Mouse (Mus musculus) intestine, embryonic 16.5 days (tissue): ENCODE data around the gene Inip. TPM values are rescaled to one million over a fixed set of nuclear protein-coding genes. Genes with fewer than 3 reads are reported as not detected.
"Not testable (repeated sequence)": the region's sequence is repeated elsewhere in the genome, so short reads cannot be mapped to it uniquely, and the experiment has no call there.

Source experiments
- ATAC-seq: fragments of 200-750 bp; cut with Nextera tagmentation; 2 replicates; pipeline ENCODE4 v1.8.0; 2017; ENCODE audit warnings: moderate TSS enrichment, moderate library complexity
- H3K27ac ChIP-seq: fragments of 300-500 bp; sonication (generic); 2 replicates; pipeline ENCODE4 v1.5.1; 2014; ENCODE audit warnings: mild to moderate bottlenecking, low read length
- H3K27me3 ChIP-seq: fragments of 300-500 bp; sonication (generic); replicated peaks from 2 replicates; pipeline ENCODE4 v1.6.1; 2014; ENCODE audit warnings: low read length, control low read depth, mixed read lengths; ENCODE audit not compliant: control insufficient read depth, insufficient read depth
- H3K36me3 ChIP-seq: fragments of 300-500 bp; sonication (generic); 2 replicates; pipeline ENCODE4 v1.6.1; 2014; ENCODE audit warnings: low read length, control low read depth; ENCODE audit not compliant: control insufficient read depth, insufficient read depth
- H3K4me1 ChIP-seq: fragments of 300-500 bp; sonication (generic); 2 replicates; pipeline ENCODE4 v1.6.1; 2014; ENCODE audit warnings: low read length, control low read depth, mixed read lengths; ENCODE audit not compliant: control insufficient read depth, insufficient read depth
- H3K4me2 ChIP-seq: fragments of 300-500 bp; sonication (generic); 2 replicates; pipeline ENCODE4 v1.6.1; 2014; ENCODE audit warnings: low read depth, low read length, control low read depth
- H3K4me3 ChIP-seq: fragments of 300-500 bp; sonication (generic); 2 replicates; pipeline ENCODE4 v1.5.1; 2014; ENCODE audit warnings: mild to moderate bottlenecking, low read length
- H3K9ac ChIP-seq: fragments of 300-500 bp; sonication (generic); 2 replicates; pipeline ENCODE4 v1.6.1; 2014; ENCODE audit warnings: low read depth, low read length
- H3K9me3 ChIP-seq: fragments of 300-500 bp; sonication (generic); 2 replicates; pipeline ENCODE4 v1.6.1; 2016; ENCODE audit warnings: low read length, control low read depth; ENCODE audit not compliant: control insufficient read depth
- WGBS: fragments of 180-500 bp; shearing (Covaris S2); extraction: QIAGEN DNeasy Blood & Tissue Kit; methylation state at CpG from one replicate; pipeline ENCODE4 v1.1.7; 2014; 5-methylcytosine and 5-hydroxymethylcytosine counted together
- polyA plus RNA-seq: library from polyadenylated mRNA; unstranded; fragments of >200 nt; fragmentation: Nextera tagmentation; extraction: Ambion mirVana; gene quantifications from 2 replicates; pipeline ENCODE4 v1.2.1, GENCODE M21; 2015

Gene Inip
- polyA plus RNA-seq, 1 experiment from 2014 or later = 37.6 TPM

GRCm38 (mm10) chr4:59804754-59805153 is 3.4 kb upstream of the Inip start:
- Histone ChIP-seq H3K27ac (no peak overlapping the region), H3K9ac (0 out of 2 replicates have a peak overlapping the region, but pooled peaks have one; percentile 88), H3K36me3 (no peaks in the 10 kb centered on the region), H3K4me3 (peak overlapping the region; percentile 91; the same call in 1 of the 2 replicates), H3K9me3 (no peaks in the 10 kb centered on the region), H3K4me1 (0 out of 2 replicates have a peak, but pooled peaks cover 9% of the 10 kb centered on the region), H3K27me3 (no peaks in the 10 kb centered on the region), H3K4me2 (peak overlapping the region; percentile 95)
- ATAC-seq = no peak
- 84% methylated on average over 1 of the region's 1 CpGs for WGBS

- no peak overlapping the region for H3K27ac ChIP-seq
- ATAC-seq = no peak
- H3K36me3 ChIP-seq = no peaks in the 10 kb centered on the region
- H3K4me2 ChIP-seq = no peak overlapping the region
- no peak overlapping the region for H3K4me3 ChIP-seq
- H3K27me3 ChIP-seq = no peaks in the 10 kb centered on the region
- no peak overlapping the region for H3K9ac ChIP-seq
- 75% methylated on average over 5 of the region's 5 CpGs for WGBS
- 0 out of 2 replicates have a peak, but pooled peaks cover 9% of the 10 kb centered on the region for H3K4me1 ChIP-seq
- no peaks in the 10 kb centered on the region for H3K9me3 ChIP-seq
These were observed 2.0 kb upstream of the Inip start for GRCm38 (mm10) chr4:59803358-59803757.

GRCm38 (mm10) chr4:59802792-59803191 is 1.4 kb upstream of the Inip start:
- H3K4me2 ChIP-seq = no peak overlapping the region
- no peaks in the 10 kb centered on the region for H3K9me3 ChIP-seq
- H3K4me1 ChIP-seq = 0 out of 2 replicates have a peak, but pooled peaks cover 9% of the 10 kb centered on the region
- H3K27me3 ChIP-seq = no peaks in the 10 kb centered on the region
- whole genome bisulfite sequencing = 59% methylated on average over 4 of the region's 4 CpGs
- H3K36me3 ChIP-seq = no peaks in the 10 kb centered on the region
- no peak overlapping the region for H3K27ac ChIP-seq
- ATAC-seq = no peak
- no peak overlapping the region for H3K9ac ChIP-seq
- H3K4me3 ChIP-seq = no peak overlapping the region

GRCm38 (mm10) chr4:59802107-59802506 is 718 bp upstream of the Inip start:
- no peak for ATAC-seq
- WGBS = 87% methylated on average over 6 of the region's 6 CpGs

GRCm38 (mm10) chr4:59800181-59800580 is 1.2 kb downstream of the Inip start:
- H3K27me3 ChIP-seq = no peaks in the 10 kb centered on the region
- 82% methylated on average over 5 of the region's 5 CpGs for WGBS
- no peak overlapping the region for H3K4me3 ChIP-seq
- ATAC-seq = no peak
- no peaks in the 10 kb centered on the region for H3K9me3 ChIP-seq
- H3K9ac ChIP-seq = no peak overlapping the region
- H3K27ac ChIP-seq = no peak overlapping the region
- H3K4me1 ChIP-seq = no peaks in the 10 kb centered on the region
- H3K36me3 ChIP-seq = no peaks in the 10 kb centered on the region
- H3K4me2 ChIP-seq = no peak overlapping the region

More at GRCm38 (mm10) chr4:59802107-59802506, 718 bp upstream of the Inip start:
- Histone ChIP-seq H3K9ac (no peak overlapping the region), H3K4me1 (0 out of 2 replicates have a peak, but pooled peaks cover 6% of the 10 kb centered on the region), H3K4me3 (no peak overlapping the region), H3K9me3 (no peaks in the 10 kb centered on the region), H3K4me2 (no peak overlapping the region), H3K36me3 (no peaks in the 10 kb centered on the region), H3K27ac (no peak overlapping the region), H3K27me3 (no peaks in the 10 kb centered on the region)

GRCm38 (mm10) chr4:59795788-59796455 is 5.5 kb downstream of the Inip start:
- H3K27ac ChIP-seq = peak overlapping the region; percentile 19; the same call in 1 of the 2 replicates
- H3K36me3 ChIP-seq = no peaks in the 10 kb centered on the region
- H3K4me2 ChIP-seq = no peak overlapping the region
- H3K4me1 ChIP-seq = no peaks in the 10 kb centered on the region
- H3K4me3 ChIP-seq = no peak overlapping the region
- H3K9ac ChIP-seq = no peak overlapping the region
- 66% methylated on average over 2 of the region's 2 CpGs for WGBS
- no peaks in the 10 kb centered on the region for H3K27me3 ChIP-seq
- peak; percentile 81 for ATAC-seq
- no peaks in the 10 kb centered on the region for H3K9me3 ChIP-seq

- no peaks in the 10 kb centered on the region for H3K9me3 ChIP-seq
- no peaks in the 10 kb centered on the region for H3K36me3 ChIP-seq
- no peak overlapping the region for H3K4me3 ChIP-seq
- H3K27ac ChIP-seq = no peak overlapping the region
- no peaks in the 10 kb centered on the region for H3K4me1 ChIP-seq
- 75% methylated on average over 2 of the region's 2 CpGs for WGBS
- H3K9ac ChIP-seq = no peak overlapping the region
- ATAC-seq = no peak
- H3K4me2 ChIP-seq = no peak overlapping the region
- no peaks in the 10 kb centered on the region for H3K27me3 ChIP-seq
These were observed 7.3 kb downstream of the Inip start for GRCm38 (mm10) chr4:59794116-59794515.

GRCm38 (mm10) chr4:59793626-59794025 is 7.8 kb downstream of the Inip start:
- H3K27ac ChIP-seq, H3K27me3 ChIP-seq, H3K36me3 ChIP-seq, H3K4me2 ChIP-seq, H3K4me3 ChIP-seq, ATAC-seq, H3K9ac ChIP-seq, H3K9me3 ChIP-seq, H3K4me1 ChIP-seq: not testable (repeated sequence)
- 71% methylated on average over 2 of the region's 2 CpGs for WGBS

GRCm38 (mm10) chr4:59789015-59789414 is 12.4 kb downstream of the Inip start:
- Histone ChIP-seq H3K4me1 (no peaks in the 10 kb centered on the region), H3K9ac (no peak overlapping the region), H3K27ac (no peak overlapping the region), H3K4me3 (no peak overlapping the region), H3K36me3 (no peaks in the 10 kb centered on the region), H3K4me2 (no peak overlapping the region), H3K27me3 (no peaks in the 10 kb centered on the region), H3K9me3 (no peaks in the 10 kb centered on the region)
- no peak for ATAC-seq

GRCm38 (mm10) chr4:59787126-59787525 is 14.3 kb downstream of the Inip start:
- Histone ChIP-seq H3K27ac (no peak overlapping the region), H3K9ac (no peak overlapping the region), H3K36me3 (no peaks in the 10 kb centered on the region), H3K4me3 (no peak overlapping the region), H3K4me2 (no peak overlapping the region), H3K4me1 (no peaks in the 10 kb centered on the region), H3K9me3 (no peaks in the 10 kb centered on the region), H3K27me3 (no peaks in the 10 kb centered on the region)
- ATAC-seq = no peak
- WGBS = 65% methylated on average over 6 of the region's 6 CpGs
